Mouse (Mus musculus) thymus, adult 2 months (tissue): ENCODE measurements around the gene Pmepa1. TPM values are rescaled to one million over a fixed set of nuclear protein-coding genes. Genes with fewer than 3 reads are reported as not detected.
A peak's percentile ranks its signal among the peaks of the same experiment; 100 is the strongest.

ENCODE experiments used
- DNase-seq: peaks from one replicate; pipeline ENCODE4 v3.0.0; 2021
- H3K27ac ChIP-seq: fragments of 200-500 bp; 2 replicates; pipeline ENCODE4 v1.5.1; 2012; ENCODE audit warnings: low read length, control low read depth; ENCODE audit not compliant: control insufficient read depth, insufficient read depth
- H3K27me3 ChIP-seq: fragments of 200-500 bp; 2 replicates; pipeline ENCODE4 v1.6.1; 2012; ENCODE audit warnings: mild to moderate bottlenecking, low read length, moderate library complexity, mixed read lengths; ENCODE audit not compliant: control insufficient read depth, insufficient read depth
- H3K36me3 ChIP-seq: fragments of 200-500 bp; 2 replicates; pipeline ENCODE4 v1.6.1; 2012; ENCODE audit warnings: mild to moderate bottlenecking, low read length, moderate library complexity; ENCODE audit not compliant: control insufficient read depth, insufficient read depth
- H3K4me1 ChIP-seq: fragments of 200-500 bp; replicated peaks from 2 replicates; pipeline ENCODE4 v1.6.1; 2012; ENCODE audit warnings: low read length; ENCODE audit not compliant: control insufficient read depth, insufficient read depth
- H3K4me3 ChIP-seq: fragments of 200-500 bp; 2 replicates; pipeline ENCODE4 v1.5.1; 2012; ENCODE audit warnings: mild to moderate bottlenecking, low read length, control low read depth, moderate library complexity; ENCODE audit not compliant: control insufficient read depth, insufficient read depth
- CTCF ChIP-seq: fragments of 200-500 bp; IDR thresholded peaks from 2 replicates; pipeline ENCODE4 v1.5.1; 2012; ENCODE audit warnings: mild to moderate bottlenecking, control low read depth, low read length, moderate library complexity, borderline replicate concordance; ENCODE audit not compliant: control insufficient read depth, poor library complexity, insufficient read depth; ENCODE audit errors: extremely low read depth
- POLR2A ChIP-seq: fragments of 200-500 bp; IDR thresholded peaks from 2 replicates; pipeline ENCODE4 v1.6.1; 2012; ENCODE audit warnings: mild to moderate bottlenecking, low read length, control low read depth, moderate library complexity; ENCODE audit not compliant: control insufficient read depth, poor library complexity, insufficient read depth; ENCODE audit errors: extremely low read depth
- whole genome bisulfite sequencing: fragments of 180-500 bp; shearing (Covaris S2); methylation state at CpG from one replicate; pipeline ENCODE4 v1.1.7; 2018; 5-methylcytosine and 5-hydroxymethylcytosine counted together
- polyA plus RNA-seq: library from polyadenylated mRNA; depleted of rRNA; stranded (reverse); fragments of >200 nt; gene quantifications from 2 replicates; pipeline ENCODE4 v1.2.3, GENCODE M21; 2012; rRNA removed

Gene Pmepa1
- polyA plus RNA-seq, 1 experiment: 68.7 TPM

GRCm38 (mm10) chr2:173177951-173178350 is 98.4 kb downstream of the Pmepa1 start:
- Histone ChIP-seq H3K27ac (no peak overlapping the region), H3K4me1 (peaks cover 25% of the 10 kb centered on the region), H3K4me3 (no peak overlapping the region), H3K36me3 (no peaks in the 10 kb centered on the region), H3K27me3 (no peaks in the 10 kb centered on the region)
- TF ChIP-seq CTCF: no peak
- TF ChIP-seq POLR2A: no peak
- peak; percentile 0 for DNase-seq
- WGBS: 85% methylated on average over 8 of the region's 8 CpGs

GRCm38 (mm10) chr2:173177481-173177880 is 98.9 kb downstream of the Pmepa1 start:
- H3K27me3 ChIP-seq: no peaks in the 10 kb centered on the region
- 23% methylated on average over 5 of the region's 5 CpGs for WGBS
- no peak overlapping the region for H3K27ac ChIP-seq
- no peak for TF ChIP-seq CTCF
- TF ChIP-seq POLR2A: no peak
- DNase-seq: peak; percentile 1
- no peak overlapping the region for H3K4me3 ChIP-seq
- no peaks in the 10 kb centered on the region for H3K36me3 ChIP-seq
- peaks cover 30% of the 10 kb centered on the region for H3K4me1 ChIP-seq

GRCm38 (mm10) chr2:173175703-173176102 is 100.6 kb downstream of the Pmepa1 start:
- Histone ChIP-seq H3K27ac (no peak overlapping the region), H3K4me3 (no peak overlapping the region), H3K4me1 (peaks cover 36% of the 10 kb centered on the region), H3K36me3 (no peaks in the 10 kb centered on the region), H3K27me3 (peaks cover 4% of the 10 kb centered on the region; the same call in 1 of the 2 replicates)
- WGBS: 95% methylated on average over 5 of the region's 5 CpGs
- peak; percentile 1 for DNase-seq
- no peak for TF ChIP-seq POLR2A
- TF ChIP-seq CTCF: no peak

- TF ChIP-seq CTCF (no peak), POLR2A (no peak)
- WGBS: 13% methylated on average over 1 of the region's 1 CpGs
- Histone ChIP-seq H3K4me1 (peaks cover 36% of the 10 kb centered on the region), H3K27ac (no peak overlapping the region), H3K27me3 (peaks cover 4% of the 10 kb centered on the region; the same call in 1 of the 2 replicates), H3K4me3 (no peak overlapping the region), H3K36me3 (no peaks in the 10 kb centered on the region)
- no peak for DNase-seq
Observed at GRCm38 (mm10) chr2:173174569-173174968, 101.8 kb downstream of the Pmepa1 start.

Other genes with a start within 250 kb of the Pmepa1 start
- 0.12 TPM in 1 of 2 replicates, not detected in the other for gene Ctcfl, start 157.0 kb downstream of the Pmepa1 start, polyA plus RNA-seq
- 14.5 and 25.6 TPM in 2 replicates for gene Pck1, start 123.5 kb downstream of the Pmepa1 start, polyA plus RNA-seq
- 58.6 and 63.7 TPM in 2 replicates for gene Zbp1, start 57.6 kb downstream of the Pmepa1 start, polyA plus RNA-seq
- not detected in 2 replicates for gene 1700021F07Rik, start 246.1 kb upstream of the Pmepa1 start, polyA plus RNA-seq